Mouse (Mus musculus) kidney, postnatal 4 days (tissue): ENCODE results near the gene Tmem53.
A peak's percentile ranks its signal among the peaks of the same experiment; 100 is the strongest.

Source experiments
- DNase-seq, 2 experiments: peaks; one replicate each; pipeline ENCODE4 v3.0.0; 2021; ENCODE audit warnings: mixed read lengths in 2 of 2

Gene Tmem53

GRCm38 (mm10) chr4:117317701-117318190 is 66.0 kb downstream of the Tmem53 start:
- DNase-seq: peak in 1 of 2 experiments; percentile 34
